Mouse (Mus musculus) left cerebral cortex, postnatal 25 days (tissue): Measurements from ENCODE around the gene Rnft1. TPM values are rescaled to one million over a fixed set of nuclear protein-coding genes. Genes with fewer than 3 reads are reported as not detected.

Experiments used
- total RNA-seq, 2 experiments: library from RNA; stranded (reverse); gene quantifications; 2 replicates each; pipeline ENCODE4 v1.2.3; 2021

The Rnft1 gene
- total RNA-seq, 2 experiments from 2014 or later = 29.4 to 31.4 TPM

Other genes starting within 250 kb of the Rnft1 start
- gene Ints2, start 227.1 kb upstream of the Rnft1 start, total RNA-seq = 10 to 100 TPM; 27.5 to 27.9 TPM
- gene Med13, start 127.1 kb upstream of the Rnft1 start, total RNA-seq = 10 to 100 TPM; 56.0 to 64.6 TPM
- gene Rps6kb1, start 60.1 kb downstream of the Rnft1 start, total RNA-seq = 10 to 100 TPM; 34.1 to 38.1 TPM
- gene Tubd1, start 60.3 kb downstream of the Rnft1 start, total RNA-seq = 1 to 10 TPM; 5.3 to 6.8 TPM
- 100 to 1,000 TPM; 165 to 175 TPM for gene Vmp1, start 199.2 kb downstream of the Rnft1 start, total RNA-seq
- 1 to 10 TPM; 8.3 to 8.5 TPM for gene Ptrh2, start 199.3 kb downstream of the Rnft1 start, total RNA-seq